Mouse (Mus musculus) Patski (cell line): Measurements from ENCODE around the gene Pcsk1. TPM values are rescaled to one million over a fixed set of nuclear protein-coding genes. Genes with fewer than 3 reads are reported as not detected.

Experiments
- ATAC-seq: fragments of 100-300 bp; one replicate; pipeline ENCODE4 v1.8.0; 2021
- CTCF ChIA-PET: fragments of 350-600 bp; sonication (Branson Sonifier 250); formaldehyde crosslinking; loops from one replicate; lab custom pipeline; 2022; ENCODE audit warnings: inconsistent platforms; lab: Charles Lee
- POLR2A ChIA-PET: fragments of 350-600 bp; sonication (Branson Sonifier 250); formaldehyde crosslinking; loops from one replicate; lab custom pipeline; 2022; ENCODE audit warnings: antibody characterized with exemption, inconsistent platforms; lab: Charles Lee
- DNase-seq: peaks from one replicate; pipeline ENCODE4 v3.0.0-alpha.2; 2011; ENCODE audit warnings: low read depth, low spot score
- H3K27me3 ChIP-seq: fragments of 371-371 bp; one replicate; pipeline ENCODE4 v1.5.1; 2021
- CTCF ChIP-seq: fragments of 100-300 bp; IDR thresholded peaks from one replicate; pipeline ENCODE4 v1.5.1; 2021
- in situ Hi-C: fragments of 300-500 bp; cut with MboI; formaldehyde crosslinking; loops from 3 replicates; pipeline ENCODE4 v1.11.1; 2018; ENCODE audit warnings: low pct_unique_long_range_greater_than_20kb, mixed read lengths
- polyA plus RNA-seq: library from polyadenylated mRNA; unstranded; gene quantifications from one replicate; pipeline ENCODE4 v1.2.3, GENCODE M21; 2021

Gene Pcsk1
- polyA plus RNA-seq, 1 experiment from 2014 or later = not detected

GRCm38 (mm10) chr13:75163408-75163807 lies 73.8 kb downstream of the Pcsk1 start:
- CTCF ChIA-PET = no interaction called here
- ATAC-seq = no peak

More at GRCm38 (mm10) chr13:75163408-75163807, 73.8 kb downstream of the Pcsk1 start:
- H3K27me3 ChIP-seq = peaks cover 11% of the 10 kb centered on the region
- in situ Hi-C loops = no loop called here
- no peak for TF ChIP-seq CTCF
- DNase-seq = no peak
- POLR2A ChIA-PET = no interaction called here
